Mouse (Mus musculus): ENCODE measurements around the gene Tcf7l1.

DNA sequence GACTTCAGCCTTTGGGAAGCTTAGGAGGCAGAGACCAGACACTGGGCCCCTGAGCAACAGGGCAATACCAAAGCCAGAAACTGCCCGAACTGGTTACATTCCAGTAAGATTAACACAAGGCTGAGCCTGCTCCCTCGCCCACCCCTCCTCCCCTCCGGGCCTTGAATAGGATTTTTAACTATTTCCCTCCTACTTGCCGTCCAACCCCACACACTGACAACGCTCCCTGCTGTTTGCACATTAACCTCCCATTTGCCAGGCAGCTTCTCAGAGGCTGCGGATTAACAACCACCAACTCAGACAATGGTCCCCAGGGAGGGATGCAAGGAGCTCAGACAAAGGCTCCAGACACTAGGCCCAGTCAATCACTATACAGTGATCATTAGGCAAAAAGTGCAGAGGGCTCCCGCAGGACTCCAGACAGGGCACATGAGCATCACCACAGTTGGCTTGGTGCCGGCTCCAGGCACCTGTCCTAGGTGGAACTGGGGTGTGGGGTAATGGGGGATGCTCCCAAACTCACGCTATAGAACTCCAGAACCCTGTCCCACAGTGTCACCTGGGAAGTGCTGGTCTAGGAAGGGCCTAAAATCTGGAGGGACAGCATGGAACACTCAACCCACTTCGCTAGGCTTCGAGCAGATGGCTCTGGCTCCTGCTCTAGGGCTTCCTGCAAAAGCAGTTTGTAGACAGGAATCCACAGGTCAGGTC, 111.4 kb downstream of the Tcf7l1 start:
- TF ChIP-seq POLR2A (IDR thresholded peaks at IDR 0.05; ENCODE audit: control insufficient read depth, extremely low read depth, insufficient read depth, low read length, poor library complexity) (no peak), CTCF (IDR thresholded peaks at IDR 0.05; ENCODE audit: borderline replicate concordance, control insufficient read depth, extremely low read depth, insufficient read depth, low read length, poor library complexity) (no peak)

Measured in thymus, adult 2 months (tissue).